10 mouse cellular contexts compared by ENCODE assay signal in the genomic region with DNA sequence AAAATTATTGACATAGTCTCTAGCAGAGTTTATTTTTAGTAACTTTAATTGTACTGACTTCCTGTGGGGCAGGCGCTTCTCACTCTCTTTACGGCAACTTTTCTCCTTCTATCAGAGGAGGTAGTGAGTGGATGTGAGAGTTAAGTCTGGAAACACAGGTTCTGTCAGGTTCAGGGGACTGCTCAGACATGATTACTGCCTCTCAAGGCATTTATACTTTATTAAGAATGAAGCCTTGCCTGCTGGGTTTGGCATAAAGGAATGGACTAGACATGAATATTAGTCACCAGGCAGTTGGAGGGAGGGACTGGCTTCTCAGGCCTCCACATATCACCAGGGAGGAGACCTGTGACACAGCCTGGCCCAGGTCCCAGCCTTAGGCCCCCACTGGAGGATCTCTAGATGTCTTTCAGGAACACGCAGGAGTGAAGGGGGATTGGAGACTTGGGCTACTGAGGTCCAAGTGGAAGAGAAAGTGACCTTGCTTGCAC. TPM values are rescaled to one million over a fixed set of nuclear protein-coding genes. Genes with fewer than 3 reads are reported as not detected.
DNase-seq lines count a peak whose midpoint lies in the region; ATAC-seq lines count a peak whose summit lies in the region.
"Had no signal": no experiment of that assay in that cellular context is flagged by ENCODE, and none has a peak within 500 bp of the region (broad histone marks: within the 10 kb centered on the region; RNA-seq: fewer than 3 reads in every experiment).

No protein-coding gene starts in this region.

- H3K4me3 ChIP-seq in forebrain, embryonic 16.5 days (replicated peaks; ENCODE audit: low read length): no peak overlapping the region
- no peak overlapping the region for H3K4me3 ChIP-seq in forebrain, embryonic 12.5 days (replicated peaks)
- no peak overlapping the region for H3K4me3 ChIP-seq in midbrain, embryonic 11.5 days (ENCODE audit: low read depth, low read length)
- H3K4me3 ChIP-seq in midbrain, embryonic 16.5 days (ENCODE audit: low read depth, low read length): no peak overlapping the region
- H3K4me3 ChIP-seq in neural tube, embryonic 15.5 days (replicated peaks): no peak overlapping the region
- H3K4me3 ChIP-seq: heart, adult 2 months had no signal

- ATAC-seq in forebrain, embryonic 16.5 days: no peak
- no peak for ATAC-seq in forebrain, embryonic 12.5 days (ENCODE audit: low FRiP score)
- ATAC-seq in midbrain, embryonic 11.5 days (ENCODE audit: low FRiP score): no peak
- no peak for ATAC-seq in midbrain, embryonic 16.5 days
- no peak for ATAC-seq in neural tube, embryonic 15.5 days (ENCODE audit: low FRiP score)
- ATAC-seq in erythroblast, adult 5-6 weeks (replicated peaks; ENCODE audit: low FRiP score, poor library complexity, severe bottlenecking): no peak

- H3K4me1 ChIP-seq in forebrain, embryonic 16.5 days (replicated peaks; ENCODE audit: control insufficient read depth, insufficient read depth, low read length): peaks cover 14% of the 10 kb centered on the region
- peaks cover 16% of the 10 kb centered on the region for H3K4me1 ChIP-seq in forebrain, embryonic 12.5 days
- H3K4me1 ChIP-seq in midbrain, embryonic 11.5 days (ENCODE audit: control insufficient read depth, insufficient read depth, low read length): peaks cover 14% of the 10 kb centered on the region; the same call in 1 of the 2 replicates
- H3K4me1 ChIP-seq in midbrain, embryonic 16.5 days (ENCODE audit: control insufficient read depth, insufficient read depth, low read length): peaks cover 15% of the 10 kb centered on the region
- H3K4me1 ChIP-seq in neural tube, embryonic 15.5 days: peaks cover 23% of the 10 kb centered on the region

- no peak overlapping the region for H3K4me2 ChIP-seq in forebrain, embryonic 16.5 days (ENCODE audit: low read length)
- H3K4me2 ChIP-seq in forebrain, embryonic 12.5 days: no peak overlapping the region
- no peak overlapping the region for H3K4me2 ChIP-seq in midbrain, embryonic 11.5 days
- H3K4me2 ChIP-seq in midbrain, embryonic 16.5 days (ENCODE audit: low read length): no peak overlapping the region
- H3K4me2 ChIP-seq in neural tube, embryonic 15.5 days: no peak overlapping the region

- DNase-seq in midbrain, embryonic 11.5 days (ENCODE audit: low spot score, missing footprints): peak; percentile 81
- peak; percentile 59 for DNase-seq in fibroblast of lung, adult 2 months (ENCODE audit: low read depth)
- no peak for DNase-seq in layer of hippocampus, postnatal 25 days (ENCODE audit: extremely low spot score in 1 of 2, low spot score in 1 of 2)
- DNase-seq: layer of hippocampus, adult 9-11 months had no signal

- no peaks in the 10 kb centered on the region for H3K36me3 ChIP-seq in forebrain, embryonic 16.5 days (ENCODE audit: control insufficient read depth, insufficient read depth)
- H3K36me3 ChIP-seq in forebrain, embryonic 12.5 days (replicated peaks): no peaks in the 10 kb centered on the region
- H3K36me3 ChIP-seq in midbrain, embryonic 11.5 days (ENCODE audit: control insufficient read depth, insufficient read depth, low read length): no peaks in the 10 kb centered on the region
- no peaks in the 10 kb centered on the region for H3K36me3 ChIP-seq in midbrain, embryonic 16.5 days (ENCODE audit: control insufficient read depth, insufficient read depth, low read length)
- no peaks in the 10 kb centered on the region for H3K36me3 ChIP-seq in neural tube, embryonic 15.5 days

- H3K9me3 ChIP-seq in forebrain, embryonic 16.5 days (ENCODE audit: control insufficient read depth, low read length): no peaks in the 10 kb centered on the region
- no peaks in the 10 kb centered on the region for H3K9me3 ChIP-seq in forebrain, embryonic 12.5 days
- H3K9me3 ChIP-seq in midbrain, embryonic 11.5 days (ENCODE audit: control insufficient read depth, low read length): no peaks in the 10 kb centered on the region
- H3K9me3 ChIP-seq in midbrain, embryonic 16.5 days (replicated peaks; ENCODE audit: control insufficient read depth, low read length, poor library complexity, severe bottlenecking): no peaks in the 10 kb centered on the region
- H3K9me3 ChIP-seq in neural tube, embryonic 15.5 days (replicated peaks): no peaks in the 10 kb centered on the region

- H3K9ac ChIP-seq in forebrain, embryonic 16.5 days (replicated peaks; ENCODE audit: low read depth, low read length): no peak overlapping the region
- no peak overlapping the region for H3K9ac ChIP-seq in forebrain, embryonic 12.5 days
- no peak overlapping the region for H3K9ac ChIP-seq in midbrain, embryonic 11.5 days (ENCODE audit: low read length)
- no peak overlapping the region for H3K9ac ChIP-seq in midbrain, embryonic 16.5 days (ENCODE audit: low read depth, low read length)
- no peak overlapping the region for H3K9ac ChIP-seq in neural tube, embryonic 15.5 days (replicated peaks)

- 78% methylated on average over 3 of the region's 3 CpGs for WGBS in forebrain, embryonic 16.5 days
- WGBS in forebrain, embryonic 12.5 days: 81% methylated on average over 3 of the region's 3 CpGs
- 80% methylated on average over 3 of the region's 3 CpGs for WGBS in midbrain, embryonic 11.5 days
- 71% methylated on average over 3 of the region's 3 CpGs for WGBS in midbrain, embryonic 16.5 days
- 67% methylated on average over 3 of the region's 3 CpGs for WGBS in neural tube, embryonic 15.5 days

- H3K27me3 ChIP-seq in forebrain, embryonic 16.5 days (replicated peaks; ENCODE audit: control insufficient read depth, insufficient read depth, low read length): no peaks in the 10 kb centered on the region
- H3K27me3 ChIP-seq in forebrain, embryonic 12.5 days: no peaks in the 10 kb centered on the region
- no peaks in the 10 kb centered on the region for H3K27me3 ChIP-seq in midbrain, embryonic 11.5 days (ENCODE audit: control insufficient read depth, insufficient read depth, low read length)
- no peaks in the 10 kb centered on the region for H3K27me3 ChIP-seq in midbrain, embryonic 16.5 days (ENCODE audit: control insufficient read depth, insufficient read depth, low read depth, low read length)
- no peaks in the 10 kb centered on the region for H3K27me3 ChIP-seq in neural tube, embryonic 15.5 days (replicated peaks)

- 0 out of 2 replicates have a peak overlapping the region, but pooled peaks have one; percentile 15 for H3K27ac ChIP-seq in forebrain, embryonic 16.5 days (ENCODE audit: low read length)
- H3K27ac ChIP-seq in forebrain, embryonic 12.5 days: no peak overlapping the region
- H3K27ac ChIP-seq in midbrain, embryonic 11.5 days (ENCODE audit: low read depth, low read length): no peak overlapping the region
- H3K27ac ChIP-seq in midbrain, embryonic 16.5 days (ENCODE audit: low read length): no peak overlapping the region
- H3K27ac ChIP-seq in neural tube, embryonic 15.5 days (replicated peaks): peak overlapping the region; percentile 51

RNA-seq across cellular contexts. Expression of a gene that starts 58.2 kb away (rescaled TPM):
- 36.3 and 41.4 TPM in 2 replicates for polyA plus RNA-seq in forebrain, embryonic 16.5 days (2015; fragmentation: Nextera tagmentation; extraction: Ambion mirVana)
- 23.9 and 24.1 TPM in 2 replicates for polyA plus RNA-seq in forebrain, embryonic 12.5 days (2016; fragmentation: Nextera tagmentation; extraction: Ambion mirVana)
- 12.8 and 14.2 TPM in 2 replicates for polyA plus RNA-seq in midbrain, embryonic 11.5 days (2014; fragmentation: Nextera tagmentation; extraction: Ambion mirVana)
- polyA plus RNA-seq in midbrain, embryonic 16.5 days (2015; fragmentation: Nextera tagmentation; extraction: Ambion mirVana): 20.8 and 23.9 TPM in 2 replicates
- polyA plus RNA-seq in neural tube, embryonic 15.5 days (2015; fragmentation: Nextera tagmentation; extraction: Ambion mirVana): 27.7 and 37.0 TPM in 2 replicates
- 100 to 1,000 TPM; 102 to 109 TPM for total RNA-seq in layer of hippocampus, postnatal 25 days (2021)
- not detected in 2 replicates for total RNA-seq in erythroblast, adult 5-6 weeks (2015; ENCODE audit: low replicate concordance)
- total RNA-seq in erythroblast, adult 5-6 weeks (2017; ENCODE audit: low replicate concordance): not detected in 2 replicates

Comparison
In these comparisons a context has a peak if more than half of its experiments do, and no peak if none do; other contexts are left out.
1. H3K27ac ChIP-seq: peak in forebrain, embryonic 16.5 days (single experiment) and neural tube, embryonic 15.5 days (single experiment); none in forebrain, embryonic 12.5 days (single experiment), midbrain, embryonic 11.5 days (single experiment) and midbrain, embryonic 16.5 days (single experiment).
2. DNase-seq: peak in midbrain, embryonic 11.5 days (single experiment) and fibroblast of lung, adult 2 months (single experiment); none in layer of hippocampus, postnatal 25 days (0 of 2).